Mouse (Mus musculus) ovary, postnatal 10 days (tissue): ENCODE measurements around the gene Vstm5.
"Not testable (repeated sequence)": the region's sequence is repeated elsewhere in the genome, so short reads cannot be mapped to it uniquely, and the experiment has no call there.

Source experiments
- DNase-seq: peaks from one replicate; pipeline ENCODE4 v3.0.0; 2022; ENCODE audit warnings: low spot score

Vstm5 gene

GRCm38 (mm10) chr9:15263487-15263886, 24.6 kb downstream of the Vstm5 start:
- no peak for DNase-seq

DNA sequence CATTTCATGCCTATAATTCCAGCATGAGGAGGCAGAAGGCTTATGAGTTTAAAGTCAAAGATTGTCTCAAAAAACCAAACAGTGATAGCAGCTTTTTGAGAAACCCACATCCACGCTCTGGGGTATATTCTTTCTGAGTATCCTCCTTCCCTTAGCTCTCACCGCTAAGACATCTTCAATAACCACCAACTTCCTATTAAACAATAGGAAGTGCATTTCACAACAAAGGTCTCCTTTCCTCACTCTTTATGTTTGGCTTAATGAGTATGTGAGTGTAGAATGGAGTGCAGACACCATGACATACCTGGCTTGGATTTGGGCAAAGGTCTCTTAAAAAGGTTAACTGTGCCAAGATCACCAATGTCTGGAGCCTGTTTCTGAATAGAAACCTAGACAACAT, 35.1 kb downstream of the Vstm5 start:
- no peak for DNase-seq

DNA sequence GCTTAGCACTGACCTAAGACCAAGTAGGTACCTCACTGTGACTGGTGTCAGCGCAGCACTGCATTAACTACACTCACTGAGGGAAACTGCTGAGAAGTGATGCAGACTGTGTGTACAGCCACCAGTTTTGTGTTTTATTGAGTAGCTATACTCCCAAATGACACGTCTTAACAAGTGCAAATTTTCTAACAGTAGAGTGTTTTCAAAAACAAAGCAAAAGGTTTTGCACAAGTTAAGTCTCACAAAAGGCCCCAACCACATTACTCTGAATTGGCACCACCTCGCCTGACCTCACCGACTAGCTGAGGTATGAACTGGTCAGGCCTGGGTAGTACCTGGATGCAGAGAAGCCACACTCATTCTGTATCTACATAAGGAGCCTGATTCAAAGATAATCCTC, 38.0 kb downstream of the Vstm5 start:
- DNase-seq, result no peak

- DNase-seq, result no peak
Measured at GRCm38 (mm10) chr9:15278343-15278742, 39.5 kb downstream of the Vstm5 start.

- DNase-seq, result no peak
Measured at GRCm38 (mm10) chr9:15279139-15279648, 40.3 kb downstream of the Vstm5 start.

DNA sequence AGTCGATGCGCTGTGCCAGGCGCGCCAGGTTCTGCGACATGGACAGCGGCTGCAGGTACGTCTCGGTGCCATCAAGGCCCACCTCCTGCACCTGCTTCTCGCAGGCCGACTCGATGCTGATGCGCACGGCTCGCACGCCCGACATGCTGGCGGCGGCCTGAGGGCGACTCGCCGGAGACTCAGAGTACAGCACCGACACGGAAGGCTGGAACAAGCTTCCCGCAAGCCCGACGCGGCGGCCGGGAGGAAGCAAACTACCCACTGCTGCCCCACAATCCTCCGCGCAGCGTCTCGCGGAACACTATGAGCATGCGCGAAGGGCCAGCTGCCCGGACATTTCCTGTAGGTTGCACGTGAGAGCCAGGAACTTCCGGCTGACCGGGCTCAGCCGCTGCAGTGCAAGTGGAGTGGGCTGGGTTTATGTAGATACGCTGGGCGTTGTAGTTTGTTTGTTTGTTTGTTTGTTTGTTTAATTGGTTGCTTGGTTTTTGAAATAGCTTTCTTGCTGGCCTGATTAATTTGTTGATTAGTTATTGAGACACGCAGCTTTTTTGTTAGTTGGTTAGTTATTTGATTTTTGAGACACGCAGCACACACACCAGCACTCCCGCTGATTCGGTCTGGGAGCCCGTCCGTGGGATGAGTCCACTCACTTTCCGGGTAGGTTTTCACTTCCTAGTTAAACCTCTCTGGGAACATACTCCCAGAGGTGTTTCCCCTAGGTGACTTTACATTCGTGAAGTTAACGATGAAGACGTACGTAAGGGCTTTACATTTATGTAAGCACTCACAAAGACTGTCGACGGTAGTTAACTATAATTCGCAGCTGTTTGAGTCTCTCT, 41.0 kb downstream of the Vstm5 start, which contains the start of gene Med17:
Gene Med17, minus strand, starts transcription at position 283 of the 842 bp plus-strand sequence.
- peak; percentile 83 for DNase-seq

- no peak for DNase-seq
Measured at GRCm38 (mm10) chr9:15280491-15280879, 41.6 kb downstream of the Vstm5 start.

DNA sequence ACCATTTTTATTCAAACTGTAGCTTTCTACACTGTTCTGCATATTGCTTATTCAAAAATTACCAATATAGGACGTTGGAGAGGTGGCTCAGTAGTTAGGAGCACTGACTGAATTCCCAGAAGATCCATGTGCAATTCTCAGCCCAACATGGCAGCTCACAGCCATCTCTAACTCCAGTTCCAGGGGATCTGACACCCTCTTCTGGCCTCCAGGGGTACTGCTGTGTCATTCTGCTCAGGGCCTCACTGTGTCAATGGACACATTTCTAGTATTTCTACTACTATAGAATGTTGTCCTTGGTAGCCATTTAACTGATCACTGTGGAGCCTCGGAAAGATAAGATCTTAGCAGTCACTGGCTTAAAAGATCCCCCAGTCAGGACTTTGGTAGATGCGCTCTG, 46.6 kb downstream of the Vstm5 start:
- DNase-seq, result no peak

DNA sequence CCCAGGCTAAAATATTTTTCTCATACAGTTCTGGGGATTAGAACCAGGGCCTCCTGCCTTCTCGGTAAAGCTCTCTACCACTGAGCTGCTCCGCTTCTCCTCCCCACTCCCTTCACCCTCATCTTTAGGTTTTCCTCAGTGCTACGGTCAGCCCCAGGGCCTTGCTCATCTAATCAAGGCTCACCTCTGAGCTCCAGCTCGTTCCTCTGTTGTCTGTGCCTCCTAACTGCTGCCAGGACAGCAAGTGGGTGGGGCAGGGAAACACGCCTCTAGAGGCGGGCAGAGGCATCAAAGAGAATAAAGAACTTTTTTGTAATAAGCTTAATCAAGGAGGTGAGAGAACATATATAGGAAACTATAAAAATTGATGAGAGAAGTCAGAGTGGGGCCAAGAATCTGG, 49.0 kb downstream of the Vstm5 start:
- no peak for DNase-seq

DNA sequence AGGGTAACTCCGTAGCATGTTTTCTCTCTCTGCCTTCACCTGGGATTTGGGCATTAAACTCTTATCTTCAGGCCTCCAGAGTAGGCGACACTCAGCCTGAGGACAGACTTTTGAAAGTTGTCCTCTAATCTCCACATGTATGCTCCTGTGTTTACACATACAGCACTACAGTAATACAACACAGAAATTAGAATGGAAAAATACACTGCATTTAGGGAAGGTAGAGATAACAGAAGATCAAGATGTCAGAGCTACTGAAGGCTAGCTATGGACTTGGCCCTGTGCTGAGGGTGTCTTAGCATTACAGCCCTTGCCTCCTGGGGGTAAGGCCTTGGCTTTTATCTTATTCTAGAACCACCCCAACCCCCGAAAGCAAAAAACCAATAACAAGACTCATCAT, 49.6 kb downstream of the Vstm5 start:
- no peak for DNase-seq

- DNase-seq, result no peak
Measured at GRCm38 (mm10) chr9:15289251-15289650, 50.4 kb downstream of the Vstm5 start.

DNA sequence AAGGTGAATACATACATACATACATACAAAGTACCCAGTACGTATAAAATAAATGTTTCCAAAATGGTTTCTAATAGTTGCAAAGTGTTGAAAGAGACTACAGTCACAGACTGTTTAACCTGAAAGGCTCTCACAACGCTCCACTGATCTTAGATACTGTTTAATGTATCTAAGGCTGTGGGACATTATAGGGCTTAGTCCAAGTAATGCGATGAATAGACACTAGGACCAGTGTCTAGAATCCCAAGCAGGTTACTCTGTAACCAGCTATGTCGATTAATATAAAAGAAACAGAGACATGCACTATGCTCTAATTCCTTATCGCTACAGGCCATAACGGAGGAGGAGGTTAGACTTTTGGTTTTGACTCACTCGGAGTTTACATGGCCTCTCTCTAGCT, 58.3 kb downstream of the Vstm5 start:
- DNase-seq, result no peak

DNA sequence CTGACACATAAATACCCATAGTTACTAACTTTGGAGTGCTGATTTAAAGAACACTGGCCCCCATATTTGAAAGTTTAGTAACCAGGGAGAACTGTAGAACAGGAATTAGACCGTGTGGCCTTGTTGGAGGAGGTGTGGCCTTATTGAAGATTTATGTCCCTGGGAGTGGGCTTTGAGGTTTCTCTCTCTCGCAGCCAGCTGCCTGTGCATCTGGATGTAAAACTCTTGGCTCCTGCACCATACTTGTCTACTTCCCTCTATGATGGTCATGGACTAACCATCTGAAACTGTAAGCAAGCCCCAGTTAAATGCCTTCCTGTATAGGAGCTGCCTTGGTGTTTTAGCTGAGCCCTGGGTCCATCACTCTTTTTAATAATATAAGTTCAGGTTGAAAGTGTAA, 59.6 kb downstream of the Vstm5 start:
- DNase-seq, result no peak

DNA sequence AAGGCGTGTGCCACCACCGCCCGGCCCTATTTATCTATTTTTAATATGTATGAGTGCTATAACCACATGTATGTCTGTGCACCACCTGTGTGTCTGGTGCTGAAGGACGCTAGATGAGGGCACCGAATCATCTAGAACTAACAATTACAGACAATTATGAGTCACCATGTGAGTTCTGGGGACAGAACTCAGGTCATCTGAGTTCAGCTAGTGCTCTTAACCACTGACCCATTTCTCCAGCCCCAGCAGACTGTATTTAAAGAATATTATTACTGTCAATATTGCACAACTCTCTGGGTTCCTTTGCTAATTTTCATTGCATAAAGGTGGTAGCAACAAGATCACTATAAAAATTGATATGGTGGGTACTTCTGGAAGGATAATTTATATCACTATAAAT, 61.2 kb downstream of the Vstm5 start:
- DNase-seq, result no peak

- DNase-seq, result no peak
Measured at GRCm38 (mm10) chr9:15301399-15301798, 62.6 kb downstream of the Vstm5 start.

DNA sequence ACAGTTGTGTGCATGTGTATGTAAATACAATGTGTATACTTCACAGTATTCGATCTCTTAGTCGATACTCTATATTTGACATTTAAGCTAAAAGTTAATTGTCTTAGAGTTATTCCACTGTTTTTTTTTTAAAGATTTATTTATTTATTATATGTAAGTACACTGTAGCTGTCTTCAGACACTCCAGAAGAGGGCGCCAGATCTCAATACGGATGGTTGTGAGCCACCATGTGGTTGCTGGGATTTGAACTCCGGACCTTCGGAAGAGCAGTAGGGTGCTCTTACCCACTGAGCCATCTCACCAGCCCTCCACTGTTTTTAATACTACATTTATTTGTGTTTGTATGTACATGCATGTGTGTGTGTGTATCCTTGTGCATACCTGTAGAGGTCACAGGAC, 63.2 kb downstream of the Vstm5 start:
- DNase-seq, result not testable (repeated sequence)

GRCm38 (mm10) chr9:15302881-15303280, 64.0 kb downstream of the Vstm5 start:
- DNase-seq, result no peak

DNA sequence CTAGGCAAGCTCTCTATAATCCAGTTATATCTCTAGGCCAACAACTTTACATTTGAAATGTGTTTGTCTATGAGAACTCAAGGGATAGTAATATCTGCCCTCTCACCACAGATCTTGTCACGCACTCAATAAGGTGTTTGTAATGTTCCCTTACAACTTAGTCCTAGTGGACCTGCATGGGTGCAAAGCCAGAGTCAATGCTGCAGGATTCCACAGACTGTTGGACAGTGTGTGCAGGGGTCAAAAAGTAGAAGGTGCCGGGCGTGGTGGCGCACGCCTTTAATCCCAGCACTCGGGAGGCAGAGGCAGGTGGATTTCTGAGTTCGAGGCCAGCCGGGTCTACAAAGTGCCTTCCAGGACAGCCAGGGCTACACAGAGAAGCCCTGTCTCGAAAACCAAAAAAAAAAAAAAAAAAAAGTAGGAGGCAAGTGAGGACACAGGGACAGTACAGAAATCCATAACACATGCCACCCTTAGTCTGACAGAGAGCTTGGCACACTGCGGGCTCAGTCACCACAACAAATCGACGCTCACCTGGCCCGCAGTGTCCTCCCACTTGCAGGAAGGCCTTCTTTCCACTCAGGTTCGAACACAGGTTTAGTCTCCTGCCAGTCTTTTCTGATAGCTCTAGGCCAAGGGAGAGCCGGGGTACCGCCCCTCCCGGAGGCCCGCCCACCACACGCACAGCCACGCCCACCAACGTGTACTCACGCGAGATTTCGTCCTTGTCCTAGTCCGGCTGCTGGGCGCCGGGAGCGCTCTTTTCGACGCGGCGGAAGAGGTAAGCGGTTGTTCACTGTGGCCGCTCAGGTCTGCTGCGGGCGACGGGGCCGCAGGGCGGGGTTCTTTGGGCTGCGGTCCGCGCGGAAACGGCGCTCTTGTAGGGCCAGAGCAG, 66.9 kb downstream of the Vstm5 start, which contains the start of gene Taf1d:
Gene Taf1d, plus strand, starts transcription at position 712 of the 895 bp plus-strand sequence.
- DNase-seq, result peak; percentile 98

GRCm38 (mm10) chr9:15306398-15307119, 67.7 kb downstream of the Vstm5 start, which contains the start of gene 4931406C07Rik:
Gene 4931406C07Rik (minus strand): TSS chr9:15306448.
- no peak for DNase-seq

DNA sequence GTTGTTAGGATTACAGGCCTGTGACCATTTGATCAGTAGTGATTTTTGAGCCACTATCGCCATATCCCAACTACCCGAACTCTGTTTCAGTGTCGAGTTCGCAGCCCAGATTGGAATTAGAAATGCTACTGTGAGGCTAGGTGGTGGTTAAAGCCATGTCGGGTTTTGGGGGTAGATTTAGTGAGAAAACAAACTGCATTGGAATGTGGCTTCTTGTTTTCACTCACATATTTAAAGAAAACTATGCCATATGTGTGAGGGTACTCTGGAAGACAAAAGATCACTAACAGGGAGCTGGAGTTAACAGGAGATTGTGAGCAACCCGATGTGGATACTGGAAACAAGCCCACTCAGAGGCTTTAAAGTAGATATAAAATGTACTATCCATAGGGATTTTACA, 68.4 kb downstream of the Vstm5 start:
- DNase-seq, result no peak

DNA sequence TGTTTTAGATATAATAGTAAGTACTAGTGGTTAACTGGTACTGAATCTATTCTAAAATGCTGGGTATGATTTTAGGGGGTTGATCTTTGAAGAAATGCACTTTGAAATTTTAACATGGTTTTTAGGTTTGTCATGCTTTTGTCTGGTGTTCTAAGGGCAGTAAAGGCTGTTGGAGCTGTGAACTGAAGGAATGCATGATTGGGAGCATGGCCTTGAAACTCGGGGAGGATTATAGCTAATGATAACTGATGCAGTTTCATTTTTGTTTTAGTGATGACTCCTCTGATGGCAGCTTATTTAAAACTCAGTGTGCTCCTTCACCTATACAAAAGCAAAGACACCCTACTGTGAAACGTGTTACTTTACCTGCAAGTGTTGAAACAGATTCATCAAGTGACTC, 69.4 kb downstream of the Vstm5 start:
- no peak for DNase-seq
